Mouse (Mus musculus): ENCODE measurements around the gene Rab11fip5.

The Rab11fip5 gene

GRCm38 (mm10) chr6:85348133-85348532 lies 26.3 kb downstream of the Rab11fip5 start:
- DNase-seq (ENCODE audit: low read depth, low spot score), result no peak

- peak; percentile 88 for DNase-seq (ENCODE audit: low read depth, low spot score)
Measured at GRCm38 (mm10) chr6:85346028-85346634, 28.3 kb downstream of the Rab11fip5 start.

- no peak for DNase-seq (ENCODE audit: low read depth, low spot score)
Measured at GRCm38 (mm10) chr6:85344929-85345328, 29.5 kb downstream of the Rab11fip5 start.

- no peak for DNase-seq (ENCODE audit: low read depth, low spot score)
Measured at GRCm38 (mm10) chr6:85343027-85343426, 31.4 kb downstream of the Rab11fip5 start.

- DNase-seq (ENCODE audit: low read depth, low spot score), result no peak
Measured at GRCm38 (mm10) chr6:85341814-85342501, 32.5 kb downstream of the Rab11fip5 start.

GRCm38 (mm10) chr6:85340184-85340583 lies 34.2 kb downstream of the Rab11fip5 start:
- DNase-seq (ENCODE audit: low read depth, low spot score), result no peak

- no peak for DNase-seq (ENCODE audit: low read depth, low spot score)
Measured at GRCm38 (mm10) chr6:85339273-85339901, 35.0 kb downstream of the Rab11fip5 start.

GRCm38 (mm10) chr6:85336944-85337343 lies 37.5 kb downstream of the Rab11fip5 start:
- no peak for DNase-seq (ENCODE audit: low read depth, low spot score)

- DNase-seq (ENCODE audit: low read depth, low spot score), result no peak
Measured at GRCm38 (mm10) chr6:85335352-85335751, 39.1 kb downstream of the Rab11fip5 start.

- no peak for DNase-seq (ENCODE audit: low read depth, low spot score)
Measured at GRCm38 (mm10) chr6:85334851-85335250, 39.6 kb downstream of the Rab11fip5 start.

- DNase-seq (ENCODE audit: low read depth, low spot score), result no peak
Measured at GRCm38 (mm10) chr6:85334251-85334650, 40.2 kb downstream of the Rab11fip5 start.

- DNase-seq (ENCODE audit: low read depth, low spot score), result peak; percentile 34
Measured at GRCm38 (mm10) chr6:85333732-85334131, 40.7 kb downstream of the Rab11fip5 start.

- DNase-seq (ENCODE audit: low read depth, low spot score), result peak; percentile 89
Measured at GRCm38 (mm10) chr6:85333000-85333669, 41.3 kb downstream of the Rab11fip5 start, which contains the start of gene Sfxn5. Gene Sfxn5 (minus strand): TSS chr6:85333422.

- no peak for DNase-seq (ENCODE audit: low read depth, low spot score)
Measured at GRCm38 (mm10) chr6:85332351-85332999, 42.0 kb downstream of the Rab11fip5 start.

- DNase-seq (ENCODE audit: low read depth, low spot score), result no peak
Measured at GRCm38 (mm10) chr6:85331736-85332135, 42.7 kb downstream of the Rab11fip5 start.

- no peak for DNase-seq (ENCODE audit: low read depth, low spot score)
Measured at GRCm38 (mm10) chr6:85331221-85331735, 43.2 kb downstream of the Rab11fip5 start.

- no peak for DNase-seq (ENCODE audit: low read depth, low spot score)
Measured at GRCm38 (mm10) chr6:85329666-85330185, 44.7 kb downstream of the Rab11fip5 start.

- no peak for DNase-seq (ENCODE audit: low read depth, low spot score)
Measured at GRCm38 (mm10) chr6:85326564-85326963, 47.9 kb downstream of the Rab11fip5 start.

GRCm38 (mm10) chr6:85325109-85325508 lies 49.3 kb downstream of the Rab11fip5 start:
- no peak for DNase-seq (ENCODE audit: low read depth, low spot score)

GRCm38 (mm10) chr6:85320445-85320866 lies 54.0 kb downstream of the Rab11fip5 start:
- DNase-seq (ENCODE audit: low read depth, low spot score), result no peak

- no peak for DNase-seq (ENCODE audit: low read depth, low spot score)
Measured at GRCm38 (mm10) chr6:85316211-85316610, 58.2 kb downstream of the Rab11fip5 start.
